In the genomic region with DNA sequence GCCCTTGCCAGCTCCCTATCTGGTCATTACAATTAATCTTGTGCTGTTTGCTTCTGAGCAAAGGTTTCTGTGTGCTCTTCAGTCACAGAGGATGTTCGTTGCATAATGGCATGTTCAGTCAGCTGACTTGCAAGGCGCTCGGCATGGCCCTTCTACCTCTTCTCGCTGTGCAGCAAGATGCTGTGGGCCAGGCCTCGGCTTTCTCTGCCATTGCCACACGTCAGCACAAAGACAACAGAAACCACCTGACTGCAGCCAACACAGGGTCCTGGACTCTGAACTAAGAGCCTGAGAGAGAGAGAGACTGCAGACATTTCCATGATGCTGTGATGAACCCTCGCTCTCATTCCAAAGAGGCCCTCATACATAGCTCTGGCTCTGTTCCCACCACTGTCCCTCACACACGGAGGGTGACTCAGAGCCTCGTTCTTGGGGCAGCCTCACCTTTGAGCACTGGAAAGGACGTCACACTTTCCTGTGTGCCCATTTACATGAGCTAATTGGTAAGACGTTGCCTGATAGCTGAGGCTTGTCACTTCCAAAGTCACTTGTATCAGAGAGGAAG, we compare ENCODE assay signal across 11 mouse cellular contexts.
DNase-seq lines count a peak whose midpoint lies in the region; ATAC-seq and TF ChIP-seq lines count a peak whose summit lies in the region.
"Had no signal": no experiment of that assay in that cellular context is flagged by ENCODE, and none has a peak within 500 bp of the region (broad histone marks: within the 10 kb centered on the region; RNA-seq: fewer than 3 reads in every experiment).

No protein-coding gene starts in this region.

- no peak overlapping the region for H3K4me3 ChIP-seq in heart, embryonic 10.5 days
- H3K4me3 ChIP-seq in midbrain, embryonic 13.5 days (replicated peaks) = no peak overlapping the region
- no peak overlapping the region for H3K4me3 ChIP-seq in midbrain, postnatal 0 days (ENCODE audit: low read depth, low read length)
- H3K4me3 ChIP-seq in hindbrain, embryonic 14.5 days (replicated peaks; ENCODE audit: low read length) = no peak overlapping the region
- H3K4me3 ChIP-seq: embryonic facial prominence, embryonic 13.5 days; neural tube, embryonic 13.5 days had no signal

- H3K27me3 ChIP-seq in heart, embryonic 10.5 days (ENCODE audit: insufficient read depth, poor library complexity, severe bottlenecking) = no peaks in the 10 kb centered on the region
- peaks cover 19% of the 10 kb centered on the region for H3K27me3 ChIP-seq in midbrain, embryonic 13.5 days
- no peaks in the 10 kb centered on the region for H3K27me3 ChIP-seq in midbrain, postnatal 0 days (ENCODE audit: insufficient read depth, low read length)
- H3K27me3 ChIP-seq in hindbrain, embryonic 14.5 days (ENCODE audit: control insufficient read depth, insufficient read depth, low read length) = no peaks in the 10 kb centered on the region
- H3K27me3 ChIP-seq: embryonic facial prominence, embryonic 13.5 days; neural tube, embryonic 13.5 days had no signal

- H3K27ac ChIP-seq in heart, embryonic 10.5 days = peak overlapping the region; percentile 26; the same call in 1 of the 2 replicates
- no peak overlapping the region for H3K27ac ChIP-seq in midbrain, embryonic 13.5 days
- H3K27ac ChIP-seq in midbrain, postnatal 0 days (ENCODE audit: low read depth, low read length) = no peak overlapping the region
- H3K27ac ChIP-seq in hindbrain, embryonic 14.5 days = peak overlapping the region; percentile 57
- H3K27ac ChIP-seq: embryonic facial prominence, embryonic 13.5 days; neural tube, embryonic 13.5 days had no signal

- no peaks in the 10 kb centered on the region for H3K9me3 ChIP-seq in heart, embryonic 10.5 days
- no peaks in the 10 kb centered on the region for H3K9me3 ChIP-seq in midbrain, embryonic 13.5 days
- H3K9me3 ChIP-seq in midbrain, postnatal 0 days (ENCODE audit: low read length) = no peaks in the 10 kb centered on the region
- H3K9me3 ChIP-seq in hindbrain, embryonic 14.5 days (ENCODE audit: control insufficient read depth, low read length) = no peaks in the 10 kb centered on the region
- H3K9me3 ChIP-seq: embryonic facial prominence, embryonic 13.5 days; neural tube, embryonic 13.5 days had no signal

- H3K9ac ChIP-seq in midbrain, embryonic 13.5 days (replicated peaks) = no peak overlapping the region
- H3K9ac ChIP-seq in midbrain, postnatal 0 days (replicated peaks; ENCODE audit: low read length, poor library complexity, severe bottlenecking) = no peak overlapping the region
- no peak overlapping the region for H3K9ac ChIP-seq in hindbrain, embryonic 14.5 days
- H3K9ac ChIP-seq: embryonic facial prominence, embryonic 13.5 days; neural tube, embryonic 13.5 days had no signal

- no peak overlapping the region for H3K4me2 ChIP-seq in midbrain, embryonic 13.5 days (replicated peaks)
- H3K4me2 ChIP-seq in midbrain, postnatal 0 days (ENCODE audit: low read depth, low read length, poor library complexity, severe bottlenecking) = no peak overlapping the region
- no peak overlapping the region for H3K4me2 ChIP-seq in hindbrain, embryonic 14.5 days (replicated peaks)
- H3K4me2 ChIP-seq: embryonic facial prominence, embryonic 13.5 days; neural tube, embryonic 13.5 days had no signal

- no peaks in the 10 kb centered on the region for H3K36me3 ChIP-seq in heart, embryonic 10.5 days
- no peaks in the 10 kb centered on the region for H3K36me3 ChIP-seq in midbrain, embryonic 13.5 days
- no peaks in the 10 kb centered on the region for H3K36me3 ChIP-seq in midbrain, postnatal 0 days (ENCODE audit: insufficient read depth, low read length)
- H3K36me3 ChIP-seq in hindbrain, embryonic 14.5 days (replicated peaks; ENCODE audit: control insufficient read depth, insufficient read depth) = no peaks in the 10 kb centered on the region
- H3K36me3 ChIP-seq: neural tube, embryonic 13.5 days had no signal

- H3K4me1 ChIP-seq in heart, embryonic 10.5 days = peaks cover 15% of the 10 kb centered on the region
- H3K4me1 ChIP-seq in midbrain, embryonic 13.5 days (replicated peaks) = peaks cover 20% of the 10 kb centered on the region
- no peaks in the 10 kb centered on the region for H3K4me1 ChIP-seq in midbrain, postnatal 0 days (ENCODE audit: insufficient read depth, low read length)
- H3K4me1 ChIP-seq in hindbrain, embryonic 14.5 days (replicated peaks; ENCODE audit: control insufficient read depth, insufficient read depth, low read length) = 0 out of 2 replicates have a peak, but pooled peaks cover 6% of the 10 kb centered on the region

- no peak for DNase-seq in heart, embryonic 10.5 days (ENCODE audit: low spot score)
- DNase-seq in heart, adult 18-20 months = no peak
- no peak for DNase-seq in midbrain, postnatal 0 days (ENCODE audit: low spot score)
- DNase-seq in hindbrain, embryonic 14.5 days (ENCODE audit: low spot score) = no peak
- DNase-seq in left cerebral cortex, postnatal 14 days (ENCODE audit: low spot score in 2 of 2) = no peak
- no peak for DNase-seq in gastrocnemius, postnatal 14 days
- no peak for DNase-seq in frontal cortex, postnatal 36 days (ENCODE audit: low spot score in 2 of 2)
- DNase-seq: lung, postnatal 14 days had no signal

- ATAC-seq in midbrain, embryonic 13.5 days = 0 out of 2 replicates have a peak, but pooled peaks have one; percentile 3
- no peak for ATAC-seq in midbrain, postnatal 0 days (ENCODE audit: low FRiP score)
- no peak for ATAC-seq in hindbrain, embryonic 14.5 days (ENCODE audit: low FRiP score)

- intact Hi-C loops in left cerebral cortex, postnatal 14 days (cut with DNase I) = no loop called here
- intact Hi-C loops in gastrocnemius, postnatal 14 days (cut with DNase I; ENCODE audit: low total_unique reads) = no loop called here

- TF ChIP-seq CTCF in midbrain, postnatal 0 days (IDR thresholded peaks at IDR 0.05) = no peak

- WGBS in heart, embryonic 10.5 days = 46% methylated on average over 11 of the region's 11 CpGs
- 77% methylated on average over 11 of the region's 11 CpGs for WGBS in midbrain, embryonic 13.5 days
- WGBS in midbrain, postnatal 0 days = 70% methylated on average over 11 of the region's 11 CpGs
- WGBS in hindbrain, embryonic 14.5 days = 71% methylated on average over 11 of the region's 11 CpGs

Comparison
In these comparisons a context has a peak if more than half of its experiments do, and no peak if none do; other contexts are left out.
1. H3K27ac ChIP-seq: peak in heart, embryonic 10.5 days (single experiment) and hindbrain, embryonic 14.5 days (single experiment); none in midbrain, embryonic 13.5 days (single experiment) and midbrain, postnatal 0 days (single experiment).